Mouse (Mus musculus): Measurements from ENCODE around the gene 2410131K14Rik. TPM values are rescaled to one million over a fixed set of nuclear protein-coding genes. Genes with fewer than 3 reads are reported as not detected.
A peak's percentile ranks its signal among the peaks of the same experiment; 100 is the strongest.

The 2410131K14Rik gene
- 1 to 10 TPM; 2.7 to 3.7 (median 3.1) TPM for polyA plus RNA-seq (2017; shearing (Covaris generic))

DNA sequence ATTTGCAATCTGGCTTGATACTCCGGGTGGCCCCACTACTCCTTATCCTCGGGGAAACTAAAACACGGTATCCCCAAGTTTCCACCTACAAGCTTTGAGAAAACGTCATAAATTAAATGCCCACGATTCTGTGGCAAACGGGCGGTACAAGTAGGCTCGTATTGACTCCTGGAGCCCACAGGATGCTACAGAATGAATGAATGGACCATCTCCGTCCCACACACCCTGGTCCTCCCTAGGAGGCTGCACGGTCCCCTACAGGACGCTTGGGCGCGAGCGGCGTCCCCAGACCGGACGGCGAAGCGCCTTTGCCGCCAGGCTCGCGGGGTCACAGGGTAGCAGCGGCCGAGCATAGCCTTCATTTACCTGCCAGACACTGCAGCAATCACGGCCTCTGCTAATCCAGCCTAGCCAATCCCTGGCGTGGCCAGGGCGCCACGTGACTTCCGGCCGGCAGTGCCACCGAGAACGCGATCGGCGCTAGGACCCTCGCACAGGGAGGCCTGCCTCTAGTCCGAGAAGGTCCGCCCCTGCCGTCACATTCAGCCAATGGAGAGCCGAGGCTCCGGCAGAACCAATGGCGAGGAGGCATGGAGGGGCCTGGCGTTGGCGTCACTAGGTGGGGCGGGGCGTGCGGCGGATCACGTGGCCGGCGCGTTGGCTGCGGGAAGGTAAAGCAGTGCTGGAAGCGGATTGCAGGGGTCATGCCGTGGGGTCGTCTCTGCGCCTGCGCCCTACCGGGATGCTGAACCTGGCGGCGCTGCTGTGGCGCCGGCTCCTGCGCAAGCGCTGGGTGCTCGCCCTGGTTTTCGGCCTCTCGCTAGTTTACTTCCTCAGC is at the start of gene 2410131K14Rik, which contains the start of gene Rnft2:
Gene 2410131K14Rik, plus strand, starts transcription at position 622 of the 838 bp plus-strand sequence.
Gene Rnft2, minus strand, starts transcription at position 511 of the 838 bp plus-strand sequence.
- peak; percentile 99 for ATAC-seq

DNA sequence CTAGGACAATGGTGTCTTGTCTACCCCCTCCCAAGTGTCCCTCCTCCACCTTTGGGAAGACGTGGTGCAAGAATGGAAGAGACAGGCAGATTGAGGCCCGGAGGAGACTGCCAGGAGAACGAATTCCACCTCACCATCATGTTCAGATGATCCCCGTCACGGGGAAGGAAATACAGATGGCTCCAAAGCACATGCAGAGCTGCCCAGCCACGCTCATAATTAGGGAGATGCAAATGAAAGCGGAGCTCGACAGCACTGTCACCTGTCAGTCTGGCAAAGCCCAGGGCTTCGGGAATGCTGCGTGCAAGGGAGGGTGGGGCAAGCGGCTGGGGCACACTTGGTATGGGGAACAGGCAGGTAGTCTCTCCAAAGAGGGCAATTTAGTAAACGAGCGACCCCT is 47.6 kb upstream of the 2410131K14Rik start:
- ATAC-seq, result no peak

DNA sequence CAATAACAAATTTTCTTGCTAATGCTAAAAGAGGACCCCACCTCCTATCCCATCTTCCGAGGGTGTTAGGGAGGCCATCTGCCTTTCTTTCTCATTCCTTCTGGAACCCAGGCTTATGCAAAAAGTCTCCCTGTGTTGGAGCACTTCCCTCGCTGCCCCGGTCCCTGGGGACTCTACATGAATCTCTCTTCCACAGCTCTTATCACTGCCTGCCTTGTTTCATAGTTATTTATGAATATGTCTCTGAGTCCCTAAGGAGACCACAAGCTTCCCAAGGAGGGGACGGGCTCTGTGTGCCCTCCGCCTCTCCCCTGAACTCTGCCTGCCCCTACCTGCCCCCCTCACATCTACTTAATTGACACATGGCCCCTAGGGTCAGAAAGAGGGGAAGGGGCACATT is 45.4 kb upstream of the 2410131K14Rik start:
- no peak for ATAC-seq

GRCm38 (mm10) chr5:118204675-118205440 is 40.2 kb upstream of the 2410131K14Rik start:
- ATAC-seq, result no peak

GRCm38 (mm10) chr5:118205852-118206251 is 39.2 kb upstream of the 2410131K14Rik start:
- no peak for ATAC-seq

- no peak for ATAC-seq
These were observed 31.0 kb upstream of the 2410131K14Rik start for GRCm38 (mm10) chr5:118214012-118214411.

DNA sequence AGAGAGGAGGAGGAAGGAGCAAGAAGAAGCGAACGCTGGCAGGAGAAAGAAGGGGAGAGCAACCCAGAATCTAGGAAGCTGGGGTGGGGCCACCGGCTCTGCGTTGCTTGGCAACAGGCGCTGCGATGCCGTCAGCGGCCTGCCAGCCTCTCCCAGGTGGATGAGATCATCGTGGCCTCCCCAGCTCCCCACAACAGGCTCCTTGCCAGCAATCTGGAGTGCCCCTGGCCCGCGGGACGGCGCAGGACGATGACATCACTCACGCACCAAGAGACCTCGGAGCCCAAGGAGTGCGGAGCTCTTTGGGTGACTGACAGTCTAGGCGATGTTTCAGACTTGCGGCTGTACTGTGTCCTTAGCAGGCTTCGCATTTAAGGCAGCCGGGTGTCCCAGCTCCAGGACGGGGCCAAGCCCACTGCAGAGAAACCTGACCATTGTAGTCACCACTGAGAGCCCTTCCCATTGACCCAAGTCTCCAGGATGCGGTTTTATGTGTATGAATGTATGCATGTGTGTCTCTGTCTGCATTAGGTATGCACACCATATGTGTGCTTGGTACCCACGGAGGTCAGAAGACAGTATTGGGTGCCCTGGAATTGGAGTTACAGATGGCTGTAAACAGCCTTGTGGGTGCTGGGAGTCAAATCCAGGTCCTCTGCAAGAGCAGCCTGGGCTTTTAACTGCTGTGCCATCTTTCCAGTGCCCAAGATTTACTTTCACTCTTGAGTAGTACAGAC is 30.4 kb upstream of the 2410131K14Rik start:
- ATAC-seq, result no peak

- no peak for ATAC-seq
These were observed 27.6 kb upstream of the 2410131K14Rik start for GRCm38 (mm10) chr5:118217410-118217809.

- ATAC-seq, result no peak
These were observed 21.8 kb upstream of the 2410131K14Rik start for GRCm38 (mm10) chr5:118223142-118223757.

- no peak for ATAC-seq
These were observed 14.9 kb upstream of the 2410131K14Rik start for GRCm38 (mm10) chr5:118230071-118230611.

GRCm38 (mm10) chr5:118236891-118237290 is 8.1 kb upstream of the 2410131K14Rik start:
- no peak for ATAC-seq

DNA sequence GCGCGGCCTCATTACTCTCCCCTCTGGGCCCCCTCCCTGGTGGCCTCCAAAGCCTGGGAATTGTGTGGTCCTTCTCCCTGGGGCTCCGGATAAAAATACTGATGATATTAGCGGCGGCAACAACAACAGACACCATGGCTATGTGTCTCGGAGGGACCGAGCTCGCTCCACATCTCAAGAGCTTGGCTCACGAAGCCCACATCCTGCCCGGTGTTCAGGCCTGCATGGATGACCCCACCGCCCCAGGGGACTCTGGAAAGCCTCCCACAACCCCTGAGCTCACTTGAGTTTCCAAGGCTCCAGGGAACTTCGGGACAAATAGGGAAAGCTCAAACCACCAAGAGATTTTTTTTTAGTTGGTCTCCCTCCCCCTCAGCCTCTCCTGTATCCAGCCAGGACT is 5.4 kb upstream of the 2410131K14Rik start:
- no peak for ATAC-seq

- ATAC-seq, result peak; percentile 5
These were observed 730 bp downstream of the 2410131K14Rik start for GRCm38 (mm10) chr5:118245606-118246308.

DNA sequence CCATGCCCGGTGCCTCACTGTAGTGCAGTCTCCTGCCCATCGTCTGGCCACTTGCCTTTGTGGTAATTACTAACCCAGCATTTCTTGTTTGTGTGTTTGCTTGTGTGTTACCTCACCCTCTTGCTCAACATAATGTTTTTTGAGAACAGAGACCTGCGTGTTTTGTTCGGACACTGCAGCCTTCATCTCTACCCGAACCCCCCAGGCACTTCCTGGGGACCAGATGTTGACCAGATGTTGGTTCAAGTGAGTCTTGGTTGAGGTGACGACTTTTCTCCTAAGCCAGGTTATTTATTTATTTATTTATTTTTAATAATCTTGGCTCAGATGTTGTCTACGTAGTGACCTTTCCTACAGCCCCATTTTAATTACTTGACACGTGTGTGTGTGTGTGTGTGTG is 2.4 kb downstream of the 2410131K14Rik start:
- ATAC-seq, result no peak

- no peak for ATAC-seq
These were observed 6.0 kb downstream of the 2410131K14Rik start for GRCm38 (mm10) chr5:118250987-118251386.

GRCm38 (mm10) chr5:118253551-118253950 is 8.5 kb downstream of the 2410131K14Rik start:
- no peak for ATAC-seq

GRCm38 (mm10) chr5:118256981-118257380 is 12.0 kb downstream of the 2410131K14Rik start:
- ATAC-seq, result no peak

DNA sequence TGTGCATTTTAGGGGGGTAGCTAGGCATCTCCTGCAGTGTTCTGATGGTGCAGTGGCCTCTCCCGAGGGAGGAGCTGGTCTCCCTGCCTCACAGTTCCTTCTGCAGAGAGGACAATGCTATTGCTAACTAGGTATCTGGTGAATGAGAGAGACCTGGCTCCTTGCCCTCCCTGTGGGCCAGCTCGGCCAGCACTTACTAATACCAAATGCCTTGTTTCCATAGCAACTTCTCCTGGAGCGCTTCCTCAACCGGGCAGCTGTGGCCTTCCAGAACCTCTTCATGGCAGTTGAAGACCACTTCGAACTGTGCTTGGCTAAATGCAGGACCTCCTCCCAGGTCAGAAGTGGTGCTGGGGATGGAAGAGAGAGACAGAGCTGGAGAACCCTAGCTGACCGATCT is 14.1 kb downstream of the 2410131K14Rik start:
- ATAC-seq, result no peak

- no peak for ATAC-seq
These were observed 14.6 kb downstream of the 2410131K14Rik start for GRCm38 (mm10) chr5:118259636-118260035.

- no peak for ATAC-seq
These were observed 15.0 kb downstream of the 2410131K14Rik start for GRCm38 (mm10) chr5:118260055-118260454.

GRCm38 (mm10) chr5:118260642-118261041 is 15.6 kb downstream of the 2410131K14Rik start:
- no peak for ATAC-seq

All from inflammation-experienced regulatory T-cells, adult 6 months (primary cell).